Mouse (Mus musculus) mouse embryonic stem cell (cell line): ENCODE results near the gene Qtrt1.

Source experiments
- in situ Hi-C, 2 experiments: fragments of 300-500 bp; cut with MboI; formaldehyde crosslinking; loops; 1 replicate in 1 of 2; 3 replicates in 1 of 2; pipeline ENCODE4 v1.14.3; 2019 to 2020; ENCODE audit warnings: low sequenced_read_pairs in 2 of 2, low pct_unique_long_range_greater_than_20kb in 1 of 2, mixed read lengths in 1 of 2; ENCODE audit not compliant: unreplicated experiment in 1 of 2

Gene Qtrt1

GRCm38 (mm10) chr9:21411669-21412550 is at the start of gene Qtrt1:
TSS of gene Qtrt1 (plus strand) at chr9:21411837.
- in situ Hi-C loops, result no loop called here

GRCm38 (mm10) chr9:21366541-21367220 is 45.0 kb upstream of the Qtrt1 start:
- in situ Hi-C loops, result no loop called here

- in situ Hi-C loops, result no loop called here
Observed at GRCm38 (mm10) chr9:21367357-21368111, 44.1 kb upstream of the Qtrt1 start, which contains the start of gene Ilf3. TSS of gene Ilf3 (plus strand) at chr9:21367871.

GRCm38 (mm10) chr9:21368131-21368584 is 43.5 kb upstream of the Qtrt1 start:
- in situ Hi-C loops, result no loop called here

- in situ Hi-C loops, result no loop called here
Observed at GRCm38 (mm10) chr9:21369080-21369479, 42.6 kb upstream of the Qtrt1 start.

GRCm38 (mm10) chr9:21370876-21371275 is 40.8 kb upstream of the Qtrt1 start:
- in situ Hi-C loops, result loop anchor here in 1 of 2 experiments (5.0 kb wide), 1 partner anchor 36 kb away; no protein-coding TSS in a partner anchor

GRCm38 (mm10) chr9:21372508-21372907 is 39.1 kb upstream of the Qtrt1 start:
- in situ Hi-C loops, result loop anchor here in 1 of 2 experiments (5.0 kb wide), 1 partner anchor 35 kb away; no protein-coding TSS in a partner anchor

GRCm38 (mm10) chr9:21379195-21379594 is 32.4 kb upstream of the Qtrt1 start:
- in situ Hi-C loops, result no loop called here

- in situ Hi-C loops, result no loop called here
Observed at GRCm38 (mm10) chr9:21380868-21381267, 30.8 kb upstream of the Qtrt1 start.

- in situ Hi-C loops, result no loop called here
Observed at GRCm38 (mm10) chr9:21383966-21384365, 27.7 kb upstream of the Qtrt1 start.

GRCm38 (mm10) chr9:21392646-21393175 is 18.9 kb upstream of the Qtrt1 start:
- in situ Hi-C loops, result no loop called here

- in situ Hi-C loops, result no loop called here
Observed at GRCm38 (mm10) chr9:21395692-21396091, 15.9 kb upstream of the Qtrt1 start.

GRCm38 (mm10) chr9:21397170-21397569 is 14.5 kb upstream of the Qtrt1 start:
- in situ Hi-C loops, result no loop called here

- in situ Hi-C loops, result no loop called here
Observed at GRCm38 (mm10) chr9:21401042-21401441, 10.6 kb upstream of the Qtrt1 start.

- in situ Hi-C loops, result no loop called here
Observed at GRCm38 (mm10) chr9:21402764-21403253, 8.8 kb upstream of the Qtrt1 start.

- in situ Hi-C loops, result no loop called here
Observed at GRCm38 (mm10) chr9:21403745-21404144, 7.9 kb upstream of the Qtrt1 start.

GRCm38 (mm10) chr9:21405525-21405924 is 6.1 kb upstream of the Qtrt1 start:
- in situ Hi-C loops, result loop anchor here in 1 of 2 experiments (5.0 kb wide), 1 partner anchor 33 kb away; no protein-coding TSS in a partner anchor

- in situ Hi-C loops, result loop anchor here in 1 of 2 experiments (5.0 kb wide), 1 partner anchor 36 kb away; no protein-coding TSS in a partner anchor
Observed at GRCm38 (mm10) chr9:21407951-21408350, 3.7 kb upstream of the Qtrt1 start.
